Mouse (Mus musculus) E14TG2a.4 (cell line): ENCODE data around the gene Scgb1c1.

Source experiments
- CTCF ChIP-seq: conservative IDR thresholded peaks from 2 replicates; pipeline ENCODE4 v1.5.1; 2014; ENCODE audit warnings: low read length
- POU5F1 ChIP-seq: IDR thresholded peaks from 2 replicates; pipeline ENCODE4 v1.6.1; 2014; ENCODE audit warnings: low read length, borderline replicate concordance

DNA sequence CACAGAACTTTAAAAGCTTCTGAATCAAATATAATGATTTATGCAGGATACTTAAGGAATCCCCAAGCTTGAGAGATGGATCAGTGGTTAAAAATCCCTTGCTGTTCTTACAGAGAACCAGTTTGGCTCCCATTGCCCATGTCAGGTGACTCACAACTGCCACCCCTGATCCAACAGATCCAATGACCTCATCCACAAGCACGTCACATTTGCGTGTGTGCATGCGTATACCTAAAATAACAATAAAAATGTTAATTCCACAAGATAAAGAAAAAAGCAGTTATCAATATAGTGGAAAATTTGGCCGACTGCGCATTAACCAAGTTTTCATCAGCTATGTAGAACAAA, 24.1 kb upstream of the Scgb1c1 start:
- no peak for TF ChIP-seq CTCF
- no peak for TF ChIP-seq POU5F1
